Mouse (Mus musculus): ENCODE measurements around the gene Acot7. TPM values are rescaled to one million over a fixed set of nuclear protein-coding genes. Genes with fewer than 3 reads are reported as not detected.
A peak's percentile ranks its signal among the peaks of the same experiment; 100 is the strongest.

The Acot7 gene
- polyA plus RNA-seq, 1 experiment from 2014 or later = 57.3 TPM

DNA sequence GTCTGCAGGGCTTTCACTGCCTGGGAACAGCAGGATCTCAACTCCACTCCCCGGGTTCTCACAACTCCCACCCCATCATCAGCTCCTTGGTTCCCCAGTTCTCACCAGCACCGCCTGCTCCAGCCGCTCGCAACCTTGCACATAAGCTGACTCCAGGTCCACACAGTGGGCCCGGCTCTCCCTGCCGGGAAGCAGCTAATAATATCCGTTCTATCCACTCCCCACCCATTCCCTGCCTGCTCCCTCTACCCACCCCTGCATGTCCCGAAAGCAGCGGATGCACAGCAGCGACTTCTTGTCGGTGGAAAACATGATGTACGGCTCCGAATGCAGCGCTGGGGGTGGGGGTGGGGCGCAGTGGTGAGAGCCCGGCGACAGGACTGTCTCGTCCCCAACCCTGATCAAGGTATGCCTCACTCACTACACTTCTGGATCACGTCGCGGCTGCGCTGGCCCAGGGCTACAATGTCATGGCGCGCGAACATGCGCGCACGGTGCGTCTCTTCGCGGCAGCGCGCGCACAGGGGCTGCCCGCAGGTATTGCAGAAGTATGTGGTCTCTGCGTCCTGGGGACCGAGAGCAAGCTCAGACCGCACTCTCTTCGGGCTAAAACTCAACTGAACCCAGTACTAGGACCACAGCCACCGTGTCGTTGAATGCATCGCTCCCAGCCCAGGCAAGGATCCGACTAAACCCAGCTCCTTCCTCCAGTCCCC, 137.7 kb downstream of the Acot7 start:
- Histone ChIP-seq H3K9ac (no peak overlapping the region), H3K4me2 (peak overlapping the region; percentile 38), H3K36me3 (no peaks in the 10 kb centered on the region), H3K4me1 (peaks cover 36% of the 10 kb centered on the region), H3K27me3 (peaks cover 85% of the 10 kb centered on the region), H3K4me3 (peak overlapping the region; percentile 26), H3K27ac (no peak overlapping the region), H3K9me3 (no peaks in the 10 kb centered on the region)
- under 1% methylated on average over 43 of the region's 43 CpGs for whole genome bisulfite sequencing
- ATAC-seq (ENCODE audit: insufficient number of reproducible peaks, low FRiP score, low TSS enrichment, low read depth) = no peak

DNA sequence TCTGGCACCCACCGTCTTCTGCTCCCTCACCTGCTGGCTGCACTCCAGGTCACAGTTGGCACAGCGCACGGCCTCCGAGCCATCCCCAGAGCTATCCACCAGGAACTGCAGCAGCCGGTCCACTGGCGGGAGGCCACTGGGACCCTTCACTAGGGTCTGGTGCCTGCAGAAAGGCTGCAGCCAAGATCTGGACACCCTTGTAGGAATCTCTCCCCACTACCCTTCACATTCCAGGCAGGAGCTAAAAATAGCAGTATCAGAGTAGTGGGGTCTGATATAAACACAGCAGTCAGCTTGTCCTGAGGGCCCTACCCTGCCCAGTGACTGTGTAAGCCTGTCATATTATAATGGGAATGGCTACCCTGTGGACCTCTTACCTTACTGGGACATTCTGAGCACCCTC, 139.7 kb downstream of the Acot7 start:
- WGBS = 78% methylated on average over 6 of the region's 6 CpGs
- no peak overlapping the region for H3K4me3 ChIP-seq
- H3K4me1 ChIP-seq = peaks cover 30% of the 10 kb centered on the region
- H3K4me2 ChIP-seq = no peak overlapping the region
- H3K9me3 ChIP-seq = no peaks in the 10 kb centered on the region
- ATAC-seq (ENCODE audit: insufficient number of reproducible peaks, low FRiP score, low TSS enrichment, low read depth) = no peak
- no peak overlapping the region for H3K9ac ChIP-seq
- H3K36me3 ChIP-seq = no peaks in the 10 kb centered on the region
- H3K27ac ChIP-seq = no peak overlapping the region
- peaks cover 65% of the 10 kb centered on the region for H3K27me3 ChIP-seq

DNA sequence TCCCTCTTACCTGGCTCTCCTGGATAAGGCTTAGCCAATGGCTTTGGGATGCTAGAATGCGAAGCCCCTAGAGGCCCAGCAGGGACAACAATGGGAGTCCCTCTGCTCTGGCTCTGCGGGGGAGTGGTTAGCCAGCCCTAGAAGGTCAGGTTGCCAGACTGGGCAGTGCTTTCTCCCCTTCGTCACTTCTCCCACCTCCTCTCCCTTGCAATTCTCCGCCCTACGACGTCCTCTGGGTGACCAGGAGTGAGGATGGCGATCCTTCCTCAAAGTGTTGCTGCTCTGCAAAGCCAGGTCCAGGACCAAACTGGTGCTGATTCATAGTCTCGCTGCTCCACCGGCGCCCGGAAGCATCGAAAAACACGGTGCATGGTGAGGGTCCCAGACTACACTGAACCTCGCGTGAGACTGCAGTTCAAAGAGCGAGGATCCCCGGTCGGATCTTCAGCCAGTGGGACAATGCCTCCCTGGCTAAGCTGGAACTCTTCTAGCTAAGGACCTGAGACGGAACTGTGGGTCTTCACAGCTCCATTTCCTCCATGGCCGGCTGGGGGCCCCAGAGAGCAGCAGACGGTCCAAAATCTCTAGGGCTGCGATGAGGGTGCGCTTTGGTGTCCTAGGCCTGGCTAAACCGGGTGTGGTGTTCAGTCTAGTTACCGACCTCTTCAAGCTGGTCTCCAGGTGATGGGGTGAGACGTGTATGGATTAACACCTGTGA, 140.7 kb downstream of the Acot7 start, which contains the start of gene Rnf207:
Rnf207 (minus strand) TSS at position 477 of the 718 bp plus-strand sequence.
- Histone ChIP-seq H3K27ac (no peak within 1 kb of the TSS), H3K9me3 (no peaks in the 10 kb centered on the region), H3K36me3 (no peaks in the 10 kb centered on the region), H3K27me3 (peaks cover 55% of the 10 kb centered on the region), H3K4me1 (peaks cover 20% of the 10 kb centered on the region), H3K4me3 (peak within 1 kb of the TSS; percentile 12; the same call in 1 of the 2 replicates), H3K4me2 (peak within 1 kb of the TSS; percentile 13; the same call in 1 of the 2 replicates), H3K9ac (no peak within 1 kb of the TSS)
- no peak for ATAC-seq (ENCODE audit: insufficient number of reproducible peaks, low FRiP score, low TSS enrichment, low read depth)
- WGBS = 6% methylated on average over 26 of the region's 26 CpGs

Other genes with a start within 250 kb of the Acot7 start
- gene Dnajc11, start 244.4 kb upstream of the Acot7 start, polyA plus RNA-seq (2015; fragmentation: Nextera tagmentation; extraction: Ambion mirVana) = 58.3 and 61.6 TPM in 2 replicates
- gene Thap3, start 189.1 kb upstream of the Acot7 start, polyA plus RNA-seq (2015; fragmentation: Nextera tagmentation; extraction: Ambion mirVana) = 45.6 and 50.9 TPM in 2 replicates
- 28.4 and 34.2 TPM in 2 replicates for gene Phf13, start 181.9 kb upstream of the Acot7 start, polyA plus RNA-seq (2015; fragmentation: Nextera tagmentation; extraction: Ambion mirVana)
- 16.2 and 19.7 TPM in 2 replicates for gene Klhl21, start 169.3 kb upstream of the Acot7 start, polyA plus RNA-seq (2015; fragmentation: Nextera tagmentation; extraction: Ambion mirVana)
- gene Zbtb48, start 150.5 kb upstream of the Acot7 start, polyA plus RNA-seq (2015; fragmentation: Nextera tagmentation; extraction: Ambion mirVana) = 17.2 and 19.5 TPM in 2 replicates
- 0.81 and 1.7 TPM in 2 replicates for gene Tas1r1, start 139.6 kb upstream of the Acot7 start, polyA plus RNA-seq (2015; fragmentation: Nextera tagmentation; extraction: Ambion mirVana)
- 27.0 and 30.3 TPM in 2 replicates for gene Nol9, start 138.8 kb upstream of the Acot7 start, polyA plus RNA-seq (2015; fragmentation: Nextera tagmentation; extraction: Ambion mirVana)
- 17.1 and 18.5 TPM in 2 replicates for gene Plekhg5, start 105.6 kb upstream of the Acot7 start, polyA plus RNA-seq (2015; fragmentation: Nextera tagmentation; extraction: Ambion mirVana)
- 1.1 and 1.2 TPM in 2 replicates for gene Tnfrsf25, start 62.2 kb upstream of the Acot7 start, polyA plus RNA-seq (2015; fragmentation: Nextera tagmentation; extraction: Ambion mirVana)
- gene Espn, start 25.8 kb upstream of the Acot7 start, polyA plus RNA-seq (2015; fragmentation: Nextera tagmentation; extraction: Ambion mirVana) = 1.9 and 2.2 TPM in 2 replicates
- gene Hes2, start 19.3 kb upstream of the Acot7 start, polyA plus RNA-seq (2015; fragmentation: Nextera tagmentation; extraction: Ambion mirVana) = 0.12 and 0.14 TPM in 2 replicates
- gene Gpr153, start 96.1 kb downstream of the Acot7 start, polyA plus RNA-seq (2015; fragmentation: Nextera tagmentation; extraction: Ambion mirVana) = 18.9 and 21.9 TPM in 2 replicates
- not detected in 2 replicates for gene Hes3, start 113.5 kb downstream of the Acot7 start, polyA plus RNA-seq (2015; fragmentation: Nextera tagmentation; extraction: Ambion mirVana)
- 26.4 and 26.5 TPM in 2 replicates for gene Icmt, start 119.1 kb downstream of the Acot7 start, polyA plus RNA-seq (2015; fragmentation: Nextera tagmentation; extraction: Ambion mirVana)
- 0.29 and 0.31 TPM in 2 replicates for gene Rnf207, start 140.9 kb downstream of the Acot7 start, polyA plus RNA-seq (2015; fragmentation: Nextera tagmentation; extraction: Ambion mirVana)
- 286 and 375 TPM in 2 replicates for gene Rpl22, start 147.6 kb downstream of the Acot7 start, polyA plus RNA-seq (2015; fragmentation: Nextera tagmentation; extraction: Ambion mirVana)
- 0.29 and 0.63 TPM in 2 replicates for gene Chd5, start 160.5 kb downstream of the Acot7 start, polyA plus RNA-seq (2015; fragmentation: Nextera tagmentation; extraction: Ambion mirVana)

Data from limb, embryonic 15.5 days (tissue).